Mouse (Mus musculus): Measurements from ENCODE around the gene Tff2.
A peak's percentile ranks its signal among the peaks of the same experiment; 100 is the strongest.

The Tff2 gene

GRCm38 (mm10) chr17:31144040-31145037 is at the start of gene Tff2:
Gene Tff2 (minus strand): TSS chr17:31144282.
- no peak for DNase-seq (ENCODE audit: low spot score)

- no peak for DNase-seq (ENCODE audit: low spot score)
Observed at GRCm38 (mm10) chr17:31193360-31193759, 49.3 kb upstream of the Tff2 start.

GRCm38 (mm10) chr17:31192663-31193062 is 48.6 kb upstream of the Tff2 start:
- no peak for DNase-seq (ENCODE audit: low spot score)

- DNase-seq (ENCODE audit: low spot score): no peak
Observed at GRCm38 (mm10) chr17:31191825-31192224, 47.7 kb upstream of the Tff2 start.

GRCm38 (mm10) chr17:31187370-31187769 is 43.3 kb upstream of the Tff2 start:
- peak; percentile 50 for DNase-seq (ENCODE audit: low spot score)

GRCm38 (mm10) chr17:31184269-31184990 is 40.3 kb upstream of the Tff2 start:
- no peak for DNase-seq (ENCODE audit: low spot score)

DNA sequence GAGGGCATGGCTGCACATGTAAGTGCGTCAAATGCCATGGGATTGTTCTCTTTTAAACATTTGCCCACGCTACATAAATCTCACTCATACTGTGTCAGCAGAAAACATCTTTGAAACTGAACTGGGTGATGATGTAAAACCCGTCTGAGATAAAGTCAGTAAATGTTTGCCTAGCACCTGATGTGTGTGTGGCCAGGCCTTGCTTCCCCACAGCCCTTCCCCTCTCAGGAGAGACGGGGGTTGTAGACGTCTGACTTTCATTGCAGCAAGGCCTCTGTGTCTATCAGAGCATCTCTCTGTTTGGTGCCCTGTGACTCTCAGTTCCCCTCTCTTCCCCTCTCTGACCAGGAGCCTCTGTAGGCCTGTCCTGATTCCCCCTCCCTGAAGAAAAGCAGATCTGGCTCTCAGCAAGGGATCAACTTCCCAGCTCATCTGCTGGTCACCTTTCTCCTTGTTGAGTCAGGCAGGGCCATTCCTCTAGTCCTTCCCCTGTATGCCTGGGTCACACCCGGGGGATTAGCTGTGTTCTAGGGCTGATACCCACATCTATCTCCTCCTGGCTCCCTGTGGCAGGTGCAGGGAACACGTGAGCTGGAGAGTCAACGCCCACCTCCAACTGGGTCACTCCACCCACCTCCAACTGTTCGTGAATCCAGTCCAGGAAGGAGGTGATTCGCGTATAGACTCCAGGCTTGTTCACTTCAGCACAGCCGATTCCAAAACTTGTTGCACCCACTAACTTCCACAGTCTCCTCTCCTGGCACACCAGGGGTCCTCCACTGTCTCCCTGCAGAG is 39.3 kb upstream of the Tff2 start:
- DNase-seq (ENCODE audit: low spot score): no peak

- no peak for DNase-seq (ENCODE audit: low spot score)
Observed at GRCm38 (mm10) chr17:31181490-31181889, 37.4 kb upstream of the Tff2 start.

GRCm38 (mm10) chr17:31176321-31176720 is 32.2 kb upstream of the Tff2 start:
- DNase-seq (ENCODE audit: low spot score): no peak

DNA sequence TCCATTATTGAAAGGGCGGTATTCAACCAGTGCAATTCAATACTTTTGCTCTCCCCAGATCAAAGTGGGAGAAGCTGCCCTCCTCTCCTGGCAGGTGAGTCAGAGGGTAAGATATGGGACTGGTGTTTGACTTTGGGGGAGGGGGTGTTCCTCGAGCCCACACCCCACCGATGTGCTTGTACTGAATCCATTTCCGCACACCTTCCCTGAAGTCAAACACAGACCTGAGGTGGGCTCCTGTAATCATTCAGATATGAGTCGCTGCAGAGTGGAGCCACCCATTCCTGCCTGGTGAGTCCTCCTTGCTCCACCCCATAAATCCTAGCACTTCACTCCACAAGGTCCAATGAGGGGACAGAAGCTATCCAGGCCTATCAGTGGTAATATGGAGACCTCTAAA is 25.7 kb upstream of the Tff2 start:
- DNase-seq (ENCODE audit: low spot score): no peak

DNA sequence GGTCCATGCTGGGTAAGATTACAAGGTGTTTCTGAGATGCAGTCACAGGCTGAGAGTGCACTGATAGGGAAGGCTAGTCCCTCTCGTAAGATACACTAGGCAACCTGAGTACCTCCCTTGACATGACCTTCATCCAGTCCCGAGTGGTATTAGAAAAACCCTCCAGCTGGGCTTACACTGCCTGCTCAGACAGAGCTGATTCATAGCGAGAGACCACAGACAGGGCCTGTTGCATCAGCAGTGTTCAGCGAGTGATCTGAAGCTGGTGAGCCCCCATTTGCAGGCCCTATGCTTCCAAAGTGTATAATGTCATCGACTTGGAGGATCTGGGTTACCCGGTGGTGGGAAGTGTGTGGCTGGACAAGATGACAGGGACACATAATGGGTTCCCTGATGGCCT is 21.0 kb upstream of the Tff2 start, which contains the start of gene Tff1:
Gene Tff1, minus strand, starts transcription at position 151 of the 400 bp plus-strand sequence.
- no peak for DNase-seq (ENCODE audit: low spot score)

DNA sequence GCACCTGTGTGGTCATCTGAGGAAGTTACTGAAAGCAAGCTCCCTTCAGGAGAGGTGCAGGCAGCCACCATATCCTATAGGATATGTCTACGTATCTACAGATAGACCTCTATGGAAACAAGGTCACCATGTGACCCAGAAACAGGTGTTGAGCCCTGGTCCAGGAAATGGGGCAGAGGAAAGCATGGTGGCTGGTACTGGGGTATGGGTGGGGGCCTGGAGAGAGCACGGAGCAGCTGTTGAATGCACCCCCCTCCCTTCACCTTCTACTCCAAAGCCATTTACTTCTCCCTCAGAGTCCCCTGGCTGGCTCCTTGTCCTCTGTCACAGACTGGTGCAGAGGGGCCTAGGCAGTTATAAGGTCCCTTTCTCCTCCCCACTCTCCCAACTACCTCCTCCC is 19.7 kb upstream of the Tff2 start:
- no peak for DNase-seq (ENCODE audit: low spot score)

DNA sequence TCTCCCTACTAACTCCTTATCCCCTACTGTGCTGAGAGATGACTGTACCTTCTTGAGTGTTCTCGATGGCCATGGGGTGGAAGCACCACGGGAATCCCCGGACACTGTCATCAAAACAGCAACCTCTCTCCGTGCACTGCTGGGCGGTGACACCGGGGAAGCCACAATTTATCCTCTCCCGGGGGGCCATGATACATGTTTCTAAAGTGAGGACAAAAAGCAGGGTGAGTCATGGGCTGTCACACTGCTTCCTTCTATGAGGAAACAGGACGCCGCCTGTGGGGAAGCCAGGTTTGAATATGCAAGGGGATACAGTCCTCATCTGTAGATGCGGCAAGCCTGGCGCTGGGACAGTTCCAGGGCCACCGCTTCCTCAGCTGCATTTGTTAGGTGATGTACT is 18.5 kb upstream of the Tff2 start:
- DNase-seq (ENCODE audit: low spot score): no peak

DNA sequence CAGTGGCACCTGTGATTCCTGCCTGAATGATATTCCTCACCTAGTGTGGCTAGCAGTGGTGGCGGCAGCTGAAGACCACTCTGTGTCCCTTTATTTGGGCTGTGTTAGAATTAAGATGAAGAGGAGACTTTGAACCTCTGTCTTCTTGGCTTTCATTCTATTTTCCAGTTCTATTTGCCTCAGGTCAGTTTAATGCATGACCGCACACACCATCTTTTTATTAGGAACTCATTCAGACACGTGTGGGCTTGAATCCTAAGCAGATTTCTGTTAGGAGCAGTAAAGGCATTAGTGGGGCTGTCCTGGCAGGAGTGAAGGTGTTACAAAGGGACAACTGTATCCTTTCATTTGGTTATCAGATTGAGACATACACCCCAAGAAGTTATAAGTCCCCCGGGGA is 16.2 kb upstream of the Tff2 start:
- no peak for DNase-seq (ENCODE audit: low spot score)

- no peak for DNase-seq (ENCODE audit: low spot score)
Observed at GRCm38 (mm10) chr17:31157921-31158320, 13.8 kb upstream of the Tff2 start.

DNA sequence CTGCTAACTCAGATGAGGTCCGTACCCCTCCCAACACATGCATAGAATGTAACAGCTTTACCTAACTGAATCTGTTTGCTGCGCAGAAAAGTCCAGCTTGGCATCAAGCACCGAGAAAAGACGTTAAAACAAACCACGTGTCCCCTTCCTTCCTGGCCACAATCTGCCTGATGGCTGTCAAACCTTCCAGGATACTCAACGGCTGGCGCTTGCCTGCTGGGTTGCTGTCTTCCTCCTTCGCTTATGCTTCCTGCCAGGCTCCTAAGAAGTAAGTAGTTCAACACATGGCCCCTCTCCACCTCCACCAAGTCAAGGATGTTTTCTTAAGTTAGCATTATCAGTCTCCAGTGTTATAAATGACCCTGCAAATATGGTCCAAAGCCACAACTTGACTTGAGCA is 9.7 kb upstream of the Tff2 start:
- DNase-seq (ENCODE audit: low spot score): no peak

DNA sequence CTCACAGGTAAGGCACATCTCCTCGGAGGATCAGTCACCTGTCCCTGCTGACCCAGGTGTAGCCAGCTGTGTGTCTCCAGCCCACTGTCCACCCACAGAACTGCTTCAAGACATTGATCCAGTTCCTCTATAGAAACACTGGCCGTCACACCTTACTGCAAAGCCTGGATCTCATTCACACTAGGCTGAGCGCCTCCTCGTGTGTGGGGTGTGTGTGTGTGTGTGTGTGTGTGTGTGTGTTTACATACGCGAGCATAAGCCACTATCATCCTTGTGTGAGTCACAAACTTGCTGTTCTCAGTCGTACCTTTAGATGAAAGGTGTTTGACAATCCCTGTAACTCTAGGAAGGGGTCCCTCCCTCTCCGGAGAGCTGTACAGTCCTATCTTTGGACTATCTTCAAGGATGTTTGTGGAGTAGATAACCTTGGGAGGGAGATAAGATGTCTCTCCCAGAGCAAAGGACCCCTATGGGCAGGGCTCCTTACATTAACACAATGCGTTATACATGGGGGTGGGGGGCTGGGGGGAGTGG is 9.0 kb upstream of the Tff2 start:
- no peak for DNase-seq (ENCODE audit: low spot score)

DNA sequence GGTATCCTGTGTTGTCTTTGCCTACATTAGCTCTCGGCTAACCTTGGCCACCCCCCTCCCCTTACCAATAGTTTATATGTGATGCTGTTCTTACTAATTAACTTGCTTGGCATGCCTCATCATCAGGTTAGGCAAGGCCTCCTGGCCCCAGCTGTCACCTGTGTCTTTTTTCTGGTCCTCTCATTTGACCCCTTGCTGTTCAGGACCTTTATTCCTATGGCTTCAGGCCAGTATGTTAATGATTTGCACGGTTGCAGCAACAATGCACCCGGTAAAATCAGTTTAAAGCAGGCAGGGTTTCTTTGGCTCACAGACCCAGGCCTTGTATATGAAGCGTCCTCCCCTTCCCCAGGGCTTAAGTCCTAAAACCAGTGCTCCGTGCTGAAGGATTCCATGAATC is 8.4 kb upstream of the Tff2 start:
- no peak for DNase-seq (ENCODE audit: low spot score)

GRCm38 (mm10) chr17:31145998-31146397 is 1.9 kb upstream of the Tff2 start:
- no peak for DNase-seq (ENCODE audit: low spot score)

GRCm38 (mm10) chr17:31142116-31142515 is 2.0 kb downstream of the Tff2 start:
- no peak for DNase-seq (ENCODE audit: low spot score)

DNA sequence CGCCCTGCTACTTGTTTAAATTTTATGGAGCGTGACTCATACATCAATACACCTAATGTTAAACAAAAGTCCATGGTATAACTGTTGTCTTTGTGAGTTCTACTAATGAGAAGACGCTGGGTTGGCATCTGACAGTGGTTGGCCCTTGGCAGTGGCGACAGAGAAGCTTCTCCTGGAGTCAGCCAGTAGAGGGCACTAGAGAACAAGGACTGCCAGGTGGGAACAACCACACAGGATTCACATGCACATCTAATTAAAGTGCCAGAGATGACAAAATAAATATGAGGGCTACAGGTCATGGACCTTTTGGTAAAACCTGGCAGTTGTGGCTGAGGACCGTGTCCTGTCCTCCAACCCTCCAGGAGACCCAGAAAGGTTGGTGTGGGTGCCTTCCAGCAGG is 5.7 kb downstream of the Tff2 start:
- DNase-seq (ENCODE audit: low spot score): peak; percentile 43

- no peak for DNase-seq (ENCODE audit: low spot score)
Observed at GRCm38 (mm10) chr17:31136821-31137220, 7.3 kb downstream of the Tff2 start.

Data from testis, postnatal 14 days (tissue).